Mouse (Mus musculus): ENCODE measurements at regions not wholly inside any gene's neighbourhood (a gene's known extent, or its start where the extent isn't known, plus 50 kb on each side); places are given as distances from the start of the nearest gene placed in this dataset.

DNA sequence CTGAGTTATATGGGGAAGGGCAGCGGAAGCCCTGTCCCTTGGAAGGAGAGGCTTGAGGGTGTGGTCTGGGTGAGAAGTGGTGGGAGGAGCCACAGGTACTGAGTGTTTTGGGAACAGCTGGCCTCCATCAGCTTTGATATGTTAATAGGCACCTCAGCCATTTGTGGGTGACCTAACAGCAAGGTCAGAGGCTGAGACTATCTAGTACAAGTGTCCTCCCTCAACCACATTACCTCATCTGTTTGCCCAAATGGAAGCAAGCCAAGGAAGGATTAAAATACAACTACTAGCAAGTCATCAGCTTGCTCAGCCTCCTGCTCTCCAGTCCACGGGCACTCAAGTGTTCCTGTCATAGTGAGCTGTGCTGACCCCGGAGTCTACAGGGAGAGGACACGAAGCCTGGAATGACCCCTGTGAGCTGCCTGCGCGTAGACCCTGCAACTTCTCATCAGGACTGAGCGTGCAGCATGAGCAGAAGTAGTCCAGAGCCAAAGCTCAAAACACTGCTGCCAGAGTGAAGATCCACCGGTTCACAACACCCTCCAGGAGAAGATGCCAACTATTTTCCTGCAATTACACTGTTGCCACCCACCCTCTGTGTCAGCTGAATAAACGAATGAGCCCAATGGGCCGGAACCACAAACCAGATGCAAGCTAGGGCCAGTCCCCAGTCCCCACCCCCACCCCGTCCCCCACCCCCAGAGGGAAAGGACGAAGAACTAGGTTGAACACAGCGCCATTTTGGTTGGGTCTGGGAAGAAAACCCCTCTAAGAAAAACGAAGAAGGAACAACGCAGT lies 239.6 kb downstream of the Qk start:
- DNase-seq (ENCODE audit: low spot score in 2 of 2), result no peak

- DNase-seq (ENCODE audit: low spot score in 2 of 2), result no peak
These were observed 240.9 kb downstream of the Qk start for GRCm38 (mm10) chr17:10078536-10079319.

GRCm38 (mm10) chr17:10073301-10073700 lies 246.4 kb downstream of the Qk start:
- no peak for DNase-seq (ENCODE audit: low spot score in 2 of 2)

DNA sequence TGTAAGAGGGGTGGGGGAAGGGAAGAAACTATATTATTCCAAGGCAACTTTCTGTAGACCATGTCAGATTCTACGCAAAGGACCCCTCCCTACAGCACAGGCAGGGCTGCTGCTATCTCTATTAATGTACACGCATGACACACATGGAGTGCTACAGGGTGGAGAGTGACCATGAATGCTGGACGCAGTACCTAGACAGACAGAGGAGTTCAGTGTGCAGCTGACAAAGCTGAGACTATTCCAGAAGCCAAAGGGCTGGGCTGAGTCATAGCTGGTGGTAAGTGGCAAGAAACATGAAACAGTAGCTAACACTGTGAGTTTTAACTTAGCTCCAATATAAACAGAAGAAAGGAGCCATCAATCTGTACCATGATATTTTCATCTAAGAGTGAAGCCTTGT lies 250.4 kb downstream of the Qk start:
- no peak for DNase-seq (ENCODE audit: low spot score in 2 of 2)

DNA sequence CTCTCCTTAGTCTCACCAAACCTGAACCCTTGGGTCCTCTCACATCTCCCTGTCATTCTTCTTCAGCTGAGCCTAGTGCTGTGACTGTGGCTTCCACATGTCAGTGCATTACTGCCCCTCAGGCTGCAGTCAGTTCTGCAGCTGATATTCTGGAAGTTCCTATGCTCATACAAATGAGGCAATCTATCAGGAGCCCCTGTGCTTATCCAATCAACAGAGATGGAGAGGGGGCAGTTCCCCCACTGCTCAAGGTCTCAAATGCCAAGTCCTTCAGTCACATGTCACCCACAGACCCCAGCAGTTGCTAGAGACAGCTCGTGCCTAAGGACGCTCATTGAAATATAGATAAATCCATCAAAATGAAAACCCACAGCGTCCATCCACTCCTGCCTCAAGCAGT lies 254.5 kb downstream of the Qk start:
- no peak for DNase-seq (ENCODE audit: low spot score in 2 of 2)

DNA sequence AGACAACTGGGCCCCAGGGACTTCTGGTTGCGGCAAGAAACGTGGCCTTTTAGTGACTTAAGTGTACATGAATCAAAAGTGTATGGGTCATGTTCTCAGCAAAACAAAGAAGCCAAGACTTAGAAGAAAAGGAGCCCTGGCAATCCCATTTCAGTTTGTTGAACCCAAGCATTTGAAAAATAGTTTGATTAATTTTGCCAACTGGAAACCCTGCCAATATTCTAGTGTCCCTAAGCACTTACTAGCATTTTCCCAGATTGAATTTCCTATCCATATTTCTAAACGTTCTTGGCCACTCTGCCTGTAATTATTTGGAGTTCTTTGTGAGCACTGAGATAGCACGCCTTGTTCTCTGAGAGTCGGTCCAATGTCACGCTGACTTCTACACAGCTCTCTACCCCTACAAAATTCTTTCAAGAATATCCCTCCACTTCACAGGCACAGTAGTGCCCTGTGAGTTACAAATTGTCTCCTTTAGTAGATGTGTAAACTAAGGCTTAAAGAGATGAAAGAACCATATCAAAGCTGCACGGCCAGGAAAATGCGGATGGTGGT lies 257.0 kb downstream of the Qk start:
- DNase-seq (ENCODE audit: low spot score in 2 of 2), result no peak

- no peak for DNase-seq (ENCODE audit: low spot score in 2 of 2)
These were observed 261.9 kb downstream of the Qk start for GRCm38 (mm10) chr17:10057736-10058135.

DNA sequence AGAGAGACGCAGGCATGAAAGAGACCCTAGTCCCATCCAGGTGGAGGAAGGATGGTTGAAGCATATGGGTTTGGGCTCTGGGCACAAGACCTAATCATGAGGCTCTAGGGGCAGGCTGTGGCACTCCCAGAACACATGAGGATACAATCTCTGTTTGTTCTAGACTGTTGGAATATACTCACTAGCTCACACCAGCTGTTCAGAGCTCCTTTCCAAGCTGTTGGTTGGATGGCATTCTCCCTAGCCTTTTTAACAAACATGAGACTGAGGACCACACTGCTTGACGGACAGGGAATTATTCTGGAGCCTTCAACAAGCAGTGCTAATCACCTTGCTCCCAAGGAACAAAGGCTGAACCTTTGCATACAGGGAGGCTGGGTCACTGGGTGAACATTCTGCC lies 263.6 kb downstream of the Qk start:
- no peak for DNase-seq (ENCODE audit: low spot score in 2 of 2)

- no peak for DNase-seq (ENCODE audit: low spot score in 2 of 2)
These were observed 265.3 kb downstream of the Qk start for GRCm38 (mm10) chr17:10054375-10054774.

DNA sequence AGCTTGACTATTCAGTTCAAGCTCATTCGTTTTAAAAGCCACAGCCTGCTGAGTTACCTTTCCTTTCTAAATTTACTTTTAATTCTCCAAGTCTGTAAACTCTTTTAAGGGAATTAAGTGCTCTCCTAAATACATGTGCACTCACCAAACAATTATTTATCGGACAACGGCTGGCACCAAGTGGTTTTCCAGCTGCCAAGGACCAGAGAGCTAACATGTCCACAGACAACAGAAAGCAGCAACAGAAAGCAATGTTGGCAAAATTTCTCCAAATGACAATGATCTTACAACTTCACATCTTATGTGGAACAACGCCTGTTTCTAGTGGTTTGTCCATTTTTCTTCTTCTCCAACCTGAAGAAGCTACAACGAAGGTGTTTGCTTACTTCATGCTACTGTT lies 275.3 kb downstream of the Qk start:
- no peak for DNase-seq (ENCODE audit: low spot score in 2 of 2)

- no peak for DNase-seq (ENCODE audit: low spot score in 2 of 2)
These were observed 277.5 kb downstream of the Qk start for GRCm38 (mm10) chr17:10042042-10042652.

GRCm38 (mm10) chr17:10040951-10041359 lies 278.7 kb downstream of the Qk start:
- DNase-seq (ENCODE audit: low spot score in 2 of 2), result no peak

DNA sequence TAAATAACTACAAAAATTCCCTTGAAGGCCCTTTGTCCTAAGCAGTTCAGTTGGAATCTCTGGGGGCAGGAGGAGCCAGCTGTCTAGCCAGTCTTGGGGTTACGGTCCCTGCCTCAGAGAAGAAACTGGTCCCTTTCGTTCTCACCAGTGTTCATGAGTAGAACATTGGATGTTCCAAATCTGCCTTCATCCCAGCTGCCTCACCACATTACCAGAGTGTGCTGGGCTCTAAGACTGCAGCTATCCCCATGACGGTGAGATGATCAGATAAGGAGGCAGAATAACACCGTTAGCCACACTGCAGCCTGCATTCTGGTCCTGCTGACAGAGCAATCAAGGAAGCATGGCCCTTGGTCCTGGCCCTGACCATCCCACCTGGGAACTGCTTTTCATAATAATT lies 279.3 kb downstream of the Qk start:
- DNase-seq (ENCODE audit: low spot score in 2 of 2), result no peak

- DNase-seq (ENCODE audit: low spot score in 2 of 2), result no peak
These were observed 281.7 kb downstream of the Qk start for GRCm38 (mm10) chr17:10037799-10038445.

GRCm38 (mm10) chr17:10033510-10033909 lies 286.1 kb downstream of the Qk start:
- DNase-seq (ENCODE audit: low spot score in 2 of 2), result no peak

- DNase-seq (ENCODE audit: low spot score in 2 of 2), result no peak
These were observed 288.6 kb downstream of the Qk start for GRCm38 (mm10) chr17:10031033-10031432.

GRCm38 (mm10) chr17:10026770-10027169 lies 292.9 kb downstream of the Qk start:
- no peak for DNase-seq (ENCODE audit: low spot score in 2 of 2)

DNA sequence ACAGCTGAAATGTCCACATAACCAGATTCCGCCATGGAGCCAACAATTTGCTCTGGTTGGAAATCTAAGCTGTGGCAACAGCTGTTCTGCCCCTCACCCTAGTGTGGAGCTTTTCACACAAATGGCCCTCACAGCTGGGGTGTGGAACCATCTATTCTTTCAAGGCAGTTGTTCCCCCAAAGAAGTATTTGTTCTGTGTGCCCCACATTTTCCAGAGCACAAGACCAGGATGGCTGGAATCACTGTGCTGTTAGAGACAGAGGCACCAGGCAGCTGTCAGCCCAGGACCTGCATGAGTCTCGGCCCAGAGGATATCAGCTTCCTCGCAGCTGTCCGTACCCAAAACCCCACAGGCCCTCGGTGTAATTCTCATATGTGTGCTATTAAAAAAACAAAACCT lies 294.4 kb downstream of the Qk start:
- no peak for DNase-seq (ENCODE audit: low spot score in 2 of 2)

- no peak for DNase-seq (ENCODE audit: low spot score in 2 of 2)
These were observed 295.3 kb downstream of the Qk start for GRCm38 (mm10) chr17:10024323-10024722.

GRCm38 (mm10) chr17:10012161-10012560 lies 307.5 kb downstream of the Qk start:
- DNase-seq (ENCODE audit: low spot score in 2 of 2), result no peak

GRCm38 (mm10) chr17:10011728-10012127 lies 307.9 kb downstream of the Qk start:
- DNase-seq (ENCODE audit: low spot score in 2 of 2), result no peak
